Mouse (Mus musculus) C2C12 (cell line): ENCODE measurements around the gene Isca2. TPM values are rescaled to one million over a fixed set of nuclear protein-coding genes. Genes with fewer than 3 reads are reported as not detected.
A peak's percentile ranks its signal among the peaks of the same experiment; 100 is the strongest.

Experiments
- H3K27me3 ChIP-seq: one replicate; pipeline ENCODE4 v1.6.1; 2011; ENCODE audit not compliant: control insufficient read depth, insufficient read depth, insufficient read length
- H3K36me3 ChIP-seq: one replicate; pipeline ENCODE4 v1.6.1; 2011; ENCODE audit not compliant: control insufficient read depth, insufficient read depth
- H3K4me3 ChIP-seq: one replicate; pipeline ENCODE4 v1.5.1; 2011; ENCODE audit warnings: mild to moderate bottlenecking, control low read depth; ENCODE audit not compliant: poor library complexity, insufficient read depth, severe bottlenecking
- H3K79me2 ChIP-seq: one replicate; pipeline ENCODE4 v1.6.1; 2011; ENCODE audit not compliant: control insufficient read depth, insufficient read depth
- H3K79me3 ChIP-seq: one replicate; pipeline ENCODE4 v1.6.1; 2011; ENCODE audit warnings: low read depth, control low read depth
- H3ac ChIP-seq: one replicate; pipeline ENCODE3; 2011; ENCODE audit warnings: low read depth; ENCODE audit not compliant: control insufficient read depth, insufficient read length
- CEBPB ChIP-seq: IDR thresholded peaks from one replicate; pipeline ENCODE4 v1.6.1; 2011; ENCODE audit warnings: low read depth, mild to moderate bottlenecking, control low read depth, moderate library complexity
- CTCF ChIP-seq: IDR thresholded peaks from one replicate; pipeline ENCODE4 v1.5.1; 2011; ENCODE audit not compliant: control insufficient read depth, insufficient read depth, insufficient read length
- FOSL1 ChIP-seq: IDR thresholded peaks from one replicate; pipeline ENCODE4 v1.8.0; 2011; ENCODE audit warnings: mild to moderate bottlenecking, low read length; ENCODE audit not compliant: poor library complexity, insufficient read depth, severe bottlenecking
- MAX ChIP-seq: IDR thresholded peaks from one replicate; pipeline ENCODE4 v1.6.1; 2011; ENCODE audit warnings: mild to moderate bottlenecking, control low read depth
- MYOD1 ChIP-seq: IDR thresholded peaks from one replicate; pipeline ENCODE4 v1.6.1; 2011; ENCODE audit warnings: low read depth; ENCODE audit not compliant: control insufficient read depth, insufficient read length
- MYOG ChIP-seq: IDR thresholded peaks from one replicate; pipeline ENCODE4 v1.6.1; 2011; ENCODE audit not compliant: control insufficient read depth, insufficient read length; ENCODE audit errors: extremely low read depth
- USF1 ChIP-seq: IDR thresholded peaks from one replicate; pipeline ENCODE4 v1.6.1; 2011; ENCODE audit warnings: low read depth, mild to moderate bottlenecking, control low read depth, moderate library complexity
- long read RNA-seq, 2 experiments: library from polyadenylated mRNA; unstranded; transcript quantifications; one replicate each; pipeline ENCODE4 v2.0.0; 2019 to 2020
- polyA plus RNA-seq: library from polyadenylated mRNA; unstranded; fragments of >200 nt; fragmentation: generic; extraction: Trizol; gene quantifications from one replicate; pipeline ENCODE4 v1.2.1, GENCODE M21; 2012; ENCODE audit warnings: missing spikeins

The Isca2 gene
- polyA plus RNA-seq: 44.1 TPM
- long read RNA-seq, experiment 1, transcript Isca2-201 (4 exons, 883 nt): major isoform, 19 of 38 reads
- long read RNA-seq, experiment 1, transcript Isca2-203 (3 exons, 485 nt): minor isoform, 5 of 38 reads
- long read RNA-seq, experiment 1, partial matches to known transcripts: 0 of 38 reads
- long read RNA-seq, experiment 1, other reads (novel, unspliced or antisense): 4 of 38 reads
- long read RNA-seq, experiment 2, partial matches to known transcripts: 0 of 8 reads
- long read RNA-seq, experiment 2, other reads (novel, unspliced or antisense): 0 of 8 reads

DNA sequence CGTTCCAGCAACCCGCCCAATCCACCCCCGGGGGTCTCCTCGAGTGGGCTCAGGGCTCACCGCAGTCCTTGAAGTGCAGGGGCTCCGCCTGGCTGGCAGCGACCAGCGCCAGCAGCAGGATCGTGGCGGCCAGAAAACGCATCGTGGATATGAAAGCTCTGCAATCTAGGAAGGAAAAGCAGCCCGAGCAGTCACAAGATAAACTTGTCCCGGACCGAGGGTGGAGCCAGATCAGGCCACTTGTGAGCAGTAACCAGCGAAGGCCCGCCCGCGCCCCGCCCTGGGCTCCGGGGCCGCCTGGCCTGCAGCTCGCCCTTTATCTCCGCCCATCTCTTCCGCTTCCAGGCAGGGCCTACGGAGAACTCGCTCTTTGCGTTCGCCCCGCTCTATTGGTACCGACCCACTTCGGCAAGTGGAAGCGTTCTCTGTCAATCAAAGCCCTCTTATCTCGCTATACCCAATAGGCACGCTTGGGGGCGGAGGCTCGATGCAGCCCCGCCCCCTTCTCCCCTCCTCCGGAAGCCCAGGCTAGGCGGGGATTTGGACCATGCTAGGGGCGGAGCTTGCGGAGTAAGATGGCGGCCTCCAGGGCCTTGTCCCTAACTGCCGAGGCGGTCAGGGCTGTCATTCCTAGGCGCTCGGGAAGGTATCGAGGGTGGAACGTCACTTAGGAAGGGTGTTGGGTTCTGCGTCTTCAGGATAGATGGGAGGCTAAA, at the start of gene Isca2, which contains the start of gene Npc2:
Gene Isca2 (plus strand): TSS at position 526 of the 716 bp plus-strand sequence.
Gene Npc2 (minus strand): TSS at position 427 of the 716 bp plus-strand sequence.
- Histone ChIP-seq H3K79me3 (peaks cover 45% of the 10 kb centered on the region), H3K36me3 (peaks cover 26% of the 10 kb centered on the region), H3K4me3 (peak within 1 kb of the TSS; percentile 90)

DNA sequence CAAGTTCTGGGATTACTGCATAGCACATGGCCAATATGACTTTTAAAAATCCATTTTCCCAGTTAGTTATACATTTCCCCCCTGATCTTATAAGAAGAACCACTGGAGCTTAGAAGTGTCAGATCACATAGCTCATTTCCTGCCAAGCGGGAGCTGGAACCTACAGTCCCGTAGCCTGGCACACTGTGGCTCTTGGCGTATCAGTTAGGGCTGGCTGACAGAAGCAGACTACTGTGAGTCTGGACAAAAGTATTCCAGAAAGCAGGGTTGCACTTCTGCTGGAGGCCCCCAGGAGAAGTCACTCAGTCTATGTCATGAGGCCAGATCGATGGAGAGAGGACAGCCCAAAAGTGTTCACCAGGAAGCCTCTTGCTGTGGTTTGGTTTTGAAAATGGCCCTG, 46.7 kb upstream of the Isca2 start:
- Histone ChIP-seq H3K79me2 (no peaks in the 10 kb centered on the region), H3K4me3 (no peak overlapping the region), H3K36me3 (no peaks in the 10 kb centered on the region), H3K27me3 (no peaks in the 10 kb centered on the region), H3K79me3 (no peaks in the 10 kb centered on the region), H3ac (no peak overlapping the region)
- TF ChIP-seq CEBPB: no peak
- no peak for TF ChIP-seq FOSL1
- TF ChIP-seq MYOG: no peak
- TF ChIP-seq CTCF: no peak
- TF ChIP-seq USF1: no peak
- no peak for TF ChIP-seq MAX
- no peak for TF ChIP-seq MYOD1

More for the DNA sequence above, at the start of gene Isca2, which contains the start of gene Npc2:
- no peak for TF ChIP-seq USF1
- TF ChIP-seq FOSL1: no peak
- TF ChIP-seq CEBPB: no peak
- no peak for TF ChIP-seq CTCF
- no peak for TF ChIP-seq MYOD1
- peak within 1 kb of the TSS; percentile 95 for H3ac ChIP-seq
- no peaks in the 10 kb centered on the region for H3K27me3 ChIP-seq
- peaks cover 61% of the 10 kb centered on the region for H3K79me2 ChIP-seq

DNA sequence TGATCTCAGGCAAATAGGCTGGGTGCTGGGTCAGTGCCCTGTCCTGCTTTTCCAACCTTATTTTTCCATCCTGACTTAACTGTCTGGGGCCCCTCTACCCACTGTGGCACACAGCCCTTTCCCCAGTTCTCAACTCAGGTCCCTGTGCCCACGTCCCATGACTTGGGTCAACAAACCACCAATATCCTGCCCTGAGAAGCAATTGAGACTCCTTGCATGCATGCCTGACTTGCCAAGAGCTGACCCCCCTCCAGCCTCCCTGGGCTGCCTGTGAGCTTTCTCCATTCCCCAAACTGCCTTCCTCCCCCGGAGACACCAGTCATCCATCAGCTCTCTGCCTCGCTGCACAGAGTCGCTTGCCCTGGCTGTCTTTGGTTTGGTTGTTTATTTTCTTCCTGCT, 46.1 kb upstream of the Isca2 start:
- TF ChIP-seq MAX: no peak
- TF ChIP-seq MYOD1: no peak
- TF ChIP-seq FOSL1: no peak
- no peak for TF ChIP-seq CTCF
- no peak for TF ChIP-seq CEBPB
- no peak for TF ChIP-seq MYOG
- TF ChIP-seq USF1: no peak
- Histone ChIP-seq H3K79me3 (no peaks in the 10 kb centered on the region), H3ac (no peak overlapping the region), H3K27me3 (no peaks in the 10 kb centered on the region), H3K36me3 (no peaks in the 10 kb centered on the region), H3K4me3 (no peak overlapping the region), H3K79me2 (no peaks in the 10 kb centered on the region)

DNA sequence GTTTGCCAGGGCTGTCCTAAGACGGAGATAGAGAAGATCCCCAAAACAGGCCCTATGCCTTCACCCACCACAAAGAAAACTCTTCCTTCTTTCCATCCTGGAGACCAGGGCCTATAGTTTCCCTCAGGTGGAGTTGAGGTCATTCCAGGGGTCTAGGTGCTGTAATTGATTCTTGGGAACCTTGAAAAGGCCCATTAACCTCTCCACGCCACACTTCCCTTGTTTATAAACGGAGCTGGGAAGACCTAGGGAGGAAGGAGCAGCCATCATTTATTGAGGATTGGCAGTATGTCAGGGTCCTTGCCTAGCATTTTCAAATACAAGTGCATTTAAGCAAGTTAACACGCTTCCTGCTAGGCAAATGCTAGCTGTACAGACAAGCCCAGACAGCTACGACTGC, 45.6 kb upstream of the Isca2 start:
- TF ChIP-seq CTCF: no peak
- TF ChIP-seq MYOD1: no peak
- no peak for TF ChIP-seq FOSL1
- no peak for TF ChIP-seq MYOG
- TF ChIP-seq USF1: no peak
- no peak for TF ChIP-seq MAX
- TF ChIP-seq CEBPB: no peak
- Histone ChIP-seq H3K4me3 (no peak overlapping the region), H3K27me3 (no peaks in the 10 kb centered on the region), H3K79me3 (no peaks in the 10 kb centered on the region), H3K36me3 (no peaks in the 10 kb centered on the region), H3K79me2 (no peaks in the 10 kb centered on the region), H3ac (no peak overlapping the region)

DNA sequence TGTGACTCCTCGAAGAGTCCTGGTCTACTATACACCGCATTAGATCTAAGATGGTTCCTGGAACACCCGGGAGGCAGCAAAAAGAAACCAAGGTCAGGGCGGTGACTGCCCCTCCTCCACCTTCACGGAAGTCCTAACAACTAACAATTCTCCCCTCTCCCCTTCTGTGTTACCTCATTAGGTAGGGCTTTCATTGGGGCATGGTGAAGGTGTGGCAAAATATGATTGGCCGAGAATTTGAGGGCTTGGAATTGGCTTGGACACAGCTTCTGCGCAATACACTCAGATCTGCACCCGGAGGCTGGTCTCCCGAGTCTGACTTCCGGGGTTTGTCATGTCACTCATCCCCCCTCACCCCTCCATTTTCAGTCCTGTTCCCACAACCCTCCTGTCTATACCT, 44.6 kb upstream of the Isca2 start:
- Histone ChIP-seq H3K79me3 (no peaks in the 10 kb centered on the region), H3ac (no peak overlapping the region), H3K4me3 (no peak overlapping the region), H3K36me3 (no peaks in the 10 kb centered on the region), H3K79me2 (no peaks in the 10 kb centered on the region), H3K27me3 (peaks cover 3% of the 10 kb centered on the region)
- TF ChIP-seq FOSL1 (no peak), CTCF (no peak)

DNA sequence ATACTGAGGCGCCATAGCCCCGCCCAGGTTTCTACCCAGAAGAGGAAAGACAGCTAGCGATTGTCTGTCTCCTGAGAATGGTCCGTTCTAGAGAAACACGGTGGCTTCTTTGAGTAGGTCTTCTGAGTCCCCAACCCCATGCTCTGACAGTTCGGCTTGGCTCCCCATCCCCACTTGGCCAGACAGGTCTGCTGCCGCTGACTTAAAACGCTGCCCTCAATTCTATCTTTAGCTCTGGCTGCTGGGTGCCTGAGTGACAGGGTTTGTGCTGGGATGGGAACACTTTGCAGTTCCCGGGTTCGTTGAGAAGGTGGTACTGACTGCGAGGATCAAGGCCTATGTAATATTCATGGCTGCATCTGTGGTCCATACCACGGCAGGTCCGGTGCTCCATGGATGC, 39.7 kb upstream of the Isca2 start:
- H3K27me3 ChIP-seq: peaks cover 18% of the 10 kb centered on the region

More for the DNA sequence above, 39.7 kb upstream of the Isca2 start:
- TF ChIP-seq MYOD1 (no peak), FOSL1 (no peak), USF1 (no peak), CEBPB (no peak), CTCF (no peak), MYOG (no peak), MAX (no peak)
- no peaks in the 10 kb centered on the region for H3K36me3 ChIP-seq
- no peak overlapping the region for H3K4me3 ChIP-seq
- no peaks in the 10 kb centered on the region for H3K79me2 ChIP-seq
- no peaks in the 10 kb centered on the region for H3K79me3 ChIP-seq
- H3ac ChIP-seq: no peak overlapping the region
